Mouse (Mus musculus): Measurements from ENCODE around the gene Habp4.

The Habp4 gene

DNA sequence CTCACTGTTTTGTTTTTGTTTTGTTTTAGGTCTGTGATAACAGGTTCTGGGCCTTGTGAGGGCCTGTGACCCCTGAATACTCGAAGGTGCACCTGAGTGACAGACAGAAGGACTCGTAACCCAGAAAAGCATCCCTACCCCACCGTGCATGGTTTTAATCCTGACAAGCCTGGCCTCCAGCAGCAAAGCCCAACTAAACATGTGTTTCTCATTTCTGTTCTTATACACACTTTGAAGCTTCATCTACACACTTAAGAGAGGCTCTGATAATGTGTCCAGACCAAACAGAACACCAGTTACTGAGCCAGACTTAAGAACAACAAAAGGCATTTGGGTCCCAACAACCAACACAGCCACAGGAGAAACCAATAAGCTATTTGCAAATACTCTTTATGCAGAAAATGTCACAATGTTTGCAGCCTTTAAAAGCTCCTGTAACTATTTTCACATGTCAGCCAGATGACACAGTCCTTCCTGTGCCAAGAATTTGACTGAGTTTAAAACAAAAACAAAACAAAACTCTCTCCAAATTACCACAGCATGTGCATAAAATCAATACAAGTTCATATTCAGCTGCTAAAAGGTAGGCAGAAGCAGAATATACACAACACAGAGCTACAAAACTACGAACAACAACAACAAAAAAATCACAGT, 73.6 kb downstream of the Habp4 start:
- no peak for DNase-seq (ENCODE audit: inconsistent age in 2 of 2, low spot score in 1 of 2)

DNA sequence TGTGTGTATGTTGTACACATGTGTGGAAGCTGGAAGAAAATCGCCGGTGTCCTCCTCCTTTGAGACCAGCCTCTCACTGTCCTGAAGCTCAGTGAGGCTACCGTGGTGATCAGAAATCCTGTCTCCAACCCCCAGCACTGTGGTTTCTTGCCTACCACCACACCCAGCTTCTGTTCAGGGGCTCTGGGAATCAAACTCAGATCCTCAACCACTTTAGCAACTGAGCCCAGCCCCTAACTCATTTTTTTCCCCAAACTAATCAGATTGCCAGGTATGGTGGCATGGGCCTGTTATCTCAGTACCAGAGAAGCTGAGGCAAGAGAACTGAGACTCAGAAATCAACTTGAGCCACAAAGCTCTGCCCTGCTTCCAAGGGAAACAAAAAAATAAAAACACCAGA, 74.2 kb downstream of the Habp4 start:
- no peak for DNase-seq (ENCODE audit: inconsistent age in 2 of 2, low spot score in 1 of 2)

Measured in adrenal gland, adult (tissue).